Mouse (Mus musculus): ENCODE results near the gene Olfr294.

Olfr294 gene

DNA sequence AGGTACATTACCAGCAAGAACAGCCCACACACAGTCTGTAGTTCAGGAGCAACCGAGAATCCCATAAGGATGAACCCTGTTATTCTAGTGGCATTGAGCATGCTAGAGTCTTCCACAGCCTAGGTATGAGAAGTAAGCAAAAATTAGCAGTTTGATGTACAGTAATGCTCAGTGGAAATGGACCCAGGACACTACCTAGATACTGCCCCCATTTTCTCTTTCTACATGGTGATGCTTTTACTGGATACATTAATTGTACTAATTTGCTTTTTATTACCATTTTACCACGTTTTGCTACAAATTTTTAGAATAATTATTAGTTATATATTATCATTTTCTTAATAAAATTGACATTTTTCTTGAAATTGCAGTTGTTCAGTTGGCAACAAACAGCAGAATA is at the start of gene Olfr294:
Gene Olfr294 (minus strand): TSS at position 101 of the 400 bp plus-strand sequence.
- DNase-seq (ENCODE audit: low spot score in 2 of 2), result no peak

DNA sequence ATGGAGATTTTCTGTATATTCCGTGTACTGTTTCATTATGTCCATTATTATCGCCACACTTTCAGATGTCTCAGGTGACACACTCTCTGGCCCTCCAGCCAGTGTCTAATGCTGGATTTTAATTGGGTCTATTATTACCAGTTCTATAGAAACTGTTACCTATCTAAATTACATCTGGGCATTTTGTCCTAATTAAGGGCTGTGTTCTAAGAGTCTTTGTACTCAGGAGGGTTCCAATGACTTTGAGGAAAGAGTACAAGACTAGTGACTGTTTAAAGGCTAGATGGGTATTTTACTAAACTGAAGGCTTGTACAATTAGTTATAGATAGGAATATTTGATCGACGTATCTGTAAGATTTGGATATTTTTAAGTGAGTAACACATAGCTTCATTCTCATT is 32.3 kb upstream of the Olfr294 start, which contains the start of gene Olfr293:
Gene Olfr293 (plus strand): TSS at position 301 of the 400 bp plus-strand sequence.
- DNase-seq (ENCODE audit: low spot score in 2 of 2), result no peak

DNA sequence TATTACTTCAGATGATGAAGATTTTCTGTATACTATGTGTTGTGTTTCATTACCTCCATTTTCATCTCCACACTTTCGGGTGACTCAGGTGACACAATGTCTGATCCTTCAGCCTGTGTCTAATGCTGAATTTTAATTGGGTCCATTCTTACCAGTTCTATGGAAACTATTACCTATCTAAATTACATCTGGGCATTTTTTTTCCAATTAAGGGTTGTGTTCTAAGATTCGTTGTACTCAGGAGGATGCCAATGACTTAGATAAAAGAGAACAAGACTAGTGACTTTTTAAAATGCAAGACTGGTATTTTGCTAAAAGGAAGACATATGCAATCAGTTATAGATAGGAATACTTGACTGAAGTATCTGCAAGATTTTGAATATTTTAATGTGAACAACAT is 32.9 kb downstream of the Olfr294 start, which contains the start of gene Olfr295:
Gene Olfr295 (plus strand): TSS at position 301 of the 400 bp plus-strand sequence.
- DNase-seq (ENCODE audit: low spot score in 2 of 2), result no peak
